Mouse (Mus musculus): Measurements from ENCODE around the gene Eloa.
A peak's percentile ranks its signal among the peaks of the same experiment; 100 is the strongest.

Gene Eloa

DNA sequence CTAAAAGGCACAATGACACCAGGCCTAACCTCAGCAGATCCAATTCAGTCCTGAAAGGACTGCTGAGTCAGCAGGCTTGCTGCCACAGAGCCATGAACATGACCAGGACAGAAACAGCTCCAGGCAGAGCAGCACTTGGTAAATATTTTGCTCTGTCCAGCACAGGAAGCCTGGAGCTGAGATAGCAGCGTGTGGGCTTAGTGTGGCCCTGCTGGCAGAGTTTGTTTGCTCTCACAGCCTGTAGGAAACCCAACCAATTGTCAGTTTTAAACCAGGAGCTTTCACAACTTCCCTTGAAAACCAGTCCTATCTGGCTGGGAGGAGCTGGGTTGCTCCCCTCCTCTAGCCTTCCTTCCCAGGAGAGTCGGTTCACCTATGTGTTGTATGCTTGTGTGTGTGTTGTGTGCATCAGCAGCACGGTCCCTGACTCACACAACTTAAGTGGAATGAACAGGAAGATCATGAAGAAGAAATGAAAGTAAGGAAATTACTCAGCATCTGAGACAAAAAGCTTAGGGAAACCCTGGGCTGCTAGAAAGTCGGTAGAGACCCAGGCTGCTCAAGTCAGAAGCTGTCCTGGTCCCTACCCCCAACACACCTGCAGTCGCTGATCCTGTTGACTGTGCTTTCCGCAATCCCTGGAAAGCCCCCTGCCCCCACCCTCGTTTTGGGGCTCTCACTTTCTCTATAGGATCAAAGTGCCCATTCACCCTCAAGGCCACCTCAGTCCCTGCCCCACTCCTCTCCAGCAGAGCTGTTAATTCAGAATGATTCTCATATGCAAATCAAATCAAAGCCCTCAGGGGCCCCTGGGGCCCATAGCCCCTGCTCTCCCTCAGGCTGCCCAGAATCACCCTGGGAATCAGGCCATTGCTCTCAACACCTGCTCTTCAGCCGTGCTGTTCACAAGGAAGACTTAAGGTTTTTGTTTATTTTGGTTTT, 9.7 kb upstream of the Eloa start:
- no peak for DNase-seq (ENCODE audit: low spot score)

DNA sequence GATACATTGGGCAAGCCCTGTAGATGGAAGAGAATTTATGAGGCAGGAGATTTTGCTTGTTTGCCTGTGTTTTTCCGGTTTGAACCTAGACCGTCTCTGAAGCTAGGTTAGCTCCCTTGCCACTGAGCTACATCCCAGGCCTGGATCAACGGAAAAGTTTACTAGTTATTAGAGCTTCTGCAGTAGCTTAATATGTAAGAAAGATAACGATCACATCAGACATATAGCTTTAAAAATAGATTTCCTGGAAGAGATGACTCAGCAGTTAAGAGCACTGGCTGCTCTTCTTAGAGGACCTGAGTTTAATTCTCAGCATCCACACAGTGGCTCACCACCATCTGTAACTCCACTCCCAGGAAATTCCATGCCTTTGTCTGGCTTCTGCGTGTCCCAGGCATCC, 7.1 kb upstream of the Eloa start:
- DNase-seq (ENCODE audit: low spot score) = no peak

DNA sequence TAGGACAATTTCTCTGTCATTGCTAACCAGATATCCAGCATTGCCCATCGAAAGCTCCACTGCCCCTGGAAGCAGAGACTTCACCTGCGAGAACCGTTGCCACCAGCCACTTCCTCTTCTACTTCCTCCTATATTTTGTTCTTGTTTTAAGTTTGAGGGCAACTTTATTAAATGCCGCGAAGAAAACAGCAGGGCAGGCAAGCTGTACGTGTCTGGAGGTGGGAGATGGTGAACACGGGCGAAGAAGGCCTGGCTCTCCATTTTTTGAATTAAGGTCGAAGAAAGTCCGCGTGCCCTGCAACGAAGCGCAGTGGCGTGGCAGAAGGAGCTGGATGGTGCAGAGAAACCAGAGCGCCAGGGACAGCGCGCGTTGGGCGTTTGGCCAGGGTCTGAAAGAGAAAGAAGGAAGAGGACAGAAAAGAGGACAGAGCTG, 6.6 kb upstream of the Eloa start:
- DNase-seq (ENCODE audit: low spot score) = no peak

DNA sequence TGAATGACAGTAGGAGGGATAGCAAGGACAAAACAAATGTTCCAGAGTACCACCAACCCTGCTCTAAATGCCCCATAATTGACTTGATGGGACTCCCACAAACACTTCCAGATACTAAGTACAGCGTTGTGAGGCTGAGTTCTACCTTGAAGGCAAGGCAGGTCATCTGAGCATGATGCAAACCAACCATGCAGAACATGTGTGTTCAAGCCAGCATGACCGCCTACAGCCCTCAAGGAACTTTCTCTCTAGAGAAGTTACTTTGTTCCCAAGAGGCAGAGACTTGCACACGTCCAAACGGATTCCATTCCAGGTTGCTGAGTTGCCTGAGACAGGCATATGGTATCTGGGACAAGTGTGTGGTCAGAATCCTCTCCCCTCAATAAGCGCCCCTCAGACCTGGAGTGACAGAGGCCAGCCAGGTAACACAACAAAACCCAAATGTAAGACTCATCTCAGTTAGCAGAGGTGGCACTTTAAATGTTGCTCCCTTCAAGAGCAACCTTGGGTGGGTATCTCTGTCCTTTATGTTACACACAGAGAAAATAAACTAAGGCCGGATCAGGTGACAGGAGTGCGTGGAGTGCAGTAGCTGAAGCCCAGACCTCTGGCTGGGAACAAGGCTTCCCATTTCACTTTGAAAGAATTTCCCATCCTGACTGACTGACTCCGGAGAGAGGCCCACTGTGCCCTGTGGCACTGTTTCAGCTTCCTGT, 6.0 kb upstream of the Eloa start:
- DNase-seq (ENCODE audit: low spot score) = no peak

DNA sequence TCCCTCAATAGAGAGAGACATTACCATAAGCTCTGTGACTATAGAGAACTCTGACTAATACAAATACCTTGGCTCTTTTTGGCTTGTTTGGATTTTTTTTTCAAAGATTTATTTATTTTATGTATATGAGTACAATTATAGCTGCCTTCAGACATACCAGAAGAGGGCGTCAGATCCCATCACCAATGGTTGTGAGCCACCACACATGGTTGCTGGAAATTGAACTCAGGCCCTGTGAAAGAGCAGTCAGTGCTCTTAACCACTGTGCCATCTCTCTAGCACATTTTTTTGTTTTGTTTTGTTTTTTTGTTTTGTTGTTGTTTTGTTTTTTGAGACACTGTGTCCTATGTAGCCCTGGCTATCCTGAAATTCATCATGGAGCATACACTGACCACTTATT, 3.8 kb upstream of the Eloa start:
- no peak for DNase-seq (ENCODE audit: low spot score)

DNA sequence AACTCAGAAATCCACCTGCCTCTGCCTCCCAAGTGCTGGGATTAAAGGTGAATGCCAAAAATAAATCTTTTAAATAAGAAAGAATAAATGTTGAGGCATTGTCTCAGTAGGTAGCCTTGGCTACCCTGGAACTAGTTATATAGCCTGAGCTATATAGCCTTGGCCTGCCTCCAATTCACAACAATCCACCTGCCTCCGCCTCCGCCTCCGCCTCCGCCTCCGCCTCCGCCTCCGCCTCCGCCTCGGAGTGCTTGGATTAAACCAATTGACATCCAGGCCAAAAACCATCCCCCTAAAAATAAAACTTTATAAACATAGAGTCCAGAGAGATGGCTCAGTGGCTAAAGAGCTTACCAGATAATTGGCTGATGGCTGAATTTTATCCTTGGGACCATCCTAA, 1.4 kb upstream of the Eloa start:
- DNase-seq (ENCODE audit: low spot score) = no peak

DNA sequence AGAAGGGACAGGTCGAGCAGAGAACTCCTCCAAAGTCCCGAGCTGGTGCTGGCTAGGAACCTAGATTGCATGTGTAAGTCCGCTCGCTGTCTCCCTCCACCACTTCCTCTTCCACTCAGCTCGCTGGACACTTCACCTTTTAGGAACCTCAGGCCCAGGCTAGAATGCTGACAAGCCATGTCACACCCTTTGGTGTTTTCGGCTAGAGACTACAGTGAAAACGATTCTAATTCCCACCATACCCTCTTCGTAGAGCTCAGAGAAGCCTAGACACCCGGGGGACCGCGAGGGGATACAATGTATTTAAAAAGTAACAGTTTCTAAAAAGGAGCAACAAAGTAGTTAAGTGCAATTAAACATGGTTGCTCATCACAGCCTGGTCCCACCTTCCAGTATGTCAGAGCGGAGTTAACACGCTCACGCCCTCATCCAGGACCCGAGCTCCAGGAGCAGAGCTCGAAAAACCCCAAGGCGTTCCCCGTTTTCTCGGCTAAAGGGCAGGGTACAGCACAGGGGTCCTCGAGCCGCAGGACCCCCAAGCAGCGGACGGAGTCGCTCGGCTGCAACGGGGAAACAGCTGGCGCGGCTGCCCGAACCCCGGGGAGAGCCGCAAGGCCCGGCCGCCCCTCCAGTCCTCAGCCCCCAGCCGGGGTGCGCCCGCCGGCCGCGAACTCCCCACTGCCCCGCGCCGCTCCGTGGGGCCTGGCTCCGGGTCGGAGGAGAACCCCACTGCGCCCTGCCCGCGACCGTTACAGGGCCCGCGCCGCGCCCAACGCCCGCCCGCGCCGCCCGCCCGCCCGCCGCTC, 617 bp downstream of the Eloa start:
- peak; percentile 65 for DNase-seq (ENCODE audit: low spot score)

DNA sequence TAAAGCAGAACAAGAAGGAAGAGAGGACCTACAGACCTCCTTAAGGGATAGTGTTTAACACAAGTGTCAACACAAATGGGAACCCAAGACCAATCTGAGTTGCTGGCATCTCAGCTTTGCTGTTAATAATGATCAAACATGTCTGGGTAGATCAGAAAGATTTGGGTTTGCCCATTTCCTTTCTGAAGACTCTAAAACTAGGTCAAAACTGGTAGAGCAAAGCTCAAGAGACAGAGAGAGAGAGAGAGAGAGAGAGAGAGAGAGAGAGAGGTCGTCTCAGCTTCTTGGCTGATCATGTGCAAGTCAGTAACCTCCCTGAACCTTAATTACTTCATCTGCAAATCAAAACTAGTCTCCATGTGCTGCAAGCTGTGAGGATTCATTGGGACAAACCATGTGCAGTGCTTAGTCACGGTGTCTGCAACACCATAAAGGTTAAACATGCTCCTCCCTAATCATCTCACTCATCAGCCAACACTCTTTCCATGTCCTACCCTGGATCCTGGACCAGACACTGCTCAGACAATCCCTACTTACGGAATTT, 5.4 kb downstream of the Eloa start:
- no peak for DNase-seq (ENCODE audit: low spot score)

DNA sequence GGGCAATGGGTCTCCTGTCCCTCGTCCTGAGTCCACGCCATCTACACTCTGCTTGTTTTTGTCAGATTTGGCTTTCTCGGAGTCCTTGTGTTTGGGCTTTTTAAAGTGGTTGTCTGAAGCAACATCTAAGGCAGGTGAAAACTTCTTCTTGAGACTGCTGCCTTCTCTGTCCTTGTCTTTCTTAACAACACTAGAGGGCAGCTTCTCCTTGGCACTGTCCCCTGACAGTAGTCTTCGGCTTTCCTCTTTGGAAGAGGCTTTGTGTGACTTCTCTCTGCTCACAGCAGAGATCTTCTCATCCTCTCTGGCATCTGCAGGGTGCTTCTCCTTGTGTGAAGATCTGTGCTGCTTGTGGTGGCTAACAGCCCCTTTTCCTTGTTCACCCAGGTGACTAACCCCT, 11.0 kb downstream of the Eloa start:
- no peak for DNase-seq (ENCODE audit: low spot score)

DNA sequence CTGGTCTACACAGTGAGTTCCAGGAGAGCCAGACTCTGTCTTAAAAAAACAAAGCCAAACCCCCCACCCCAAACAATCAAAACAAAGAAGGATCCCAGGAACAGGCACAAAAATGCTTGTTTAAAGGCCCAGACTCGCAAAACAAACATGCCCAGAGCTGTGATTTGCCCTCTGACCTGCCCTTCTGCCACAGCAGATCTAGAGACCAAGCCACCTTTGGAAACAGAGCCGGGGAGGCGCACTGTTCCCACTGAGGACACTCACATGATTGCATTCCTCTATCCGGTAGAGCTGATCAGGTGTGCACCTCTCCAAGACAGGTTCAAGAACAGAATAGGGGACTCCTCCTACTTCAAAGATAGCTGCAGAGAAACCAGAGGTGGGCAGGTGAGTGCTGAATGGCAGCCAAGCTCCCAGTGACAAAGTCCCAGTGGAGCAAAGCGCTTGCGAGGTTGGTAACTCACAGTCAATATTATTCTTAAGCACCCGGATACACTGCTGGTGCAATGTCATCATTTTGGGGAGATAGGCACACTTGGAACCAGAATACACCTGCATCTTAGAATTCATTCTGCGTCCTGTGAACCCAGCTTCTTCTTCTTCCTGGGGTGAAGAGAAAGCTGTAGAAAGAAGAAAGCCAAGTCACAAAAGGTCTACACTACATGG, 12.6 kb downstream of the Eloa start:
- DNase-seq (ENCODE audit: low spot score) = no peak

DNA sequence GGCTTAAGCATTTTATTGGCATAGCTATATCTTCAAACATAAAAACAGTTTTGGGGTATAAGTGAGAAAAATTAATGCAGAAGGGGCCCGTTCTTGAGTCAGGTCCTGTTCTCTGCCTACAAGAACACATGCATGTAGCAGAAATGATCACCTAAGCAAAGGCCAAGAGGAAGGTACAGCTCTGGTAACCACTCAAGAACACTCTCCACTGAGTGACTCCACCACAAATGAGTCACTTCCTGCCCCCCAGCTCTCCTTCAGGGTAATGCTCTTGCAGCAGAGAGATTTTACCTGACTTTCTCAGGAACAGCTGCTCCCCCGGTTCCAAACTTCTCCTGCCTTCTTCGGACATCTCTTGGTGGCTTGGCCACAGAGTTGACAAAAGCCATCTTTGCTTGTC, 14.7 kb downstream of the Eloa start:
- no peak for DNase-seq (ENCODE audit: low spot score)

DNA sequence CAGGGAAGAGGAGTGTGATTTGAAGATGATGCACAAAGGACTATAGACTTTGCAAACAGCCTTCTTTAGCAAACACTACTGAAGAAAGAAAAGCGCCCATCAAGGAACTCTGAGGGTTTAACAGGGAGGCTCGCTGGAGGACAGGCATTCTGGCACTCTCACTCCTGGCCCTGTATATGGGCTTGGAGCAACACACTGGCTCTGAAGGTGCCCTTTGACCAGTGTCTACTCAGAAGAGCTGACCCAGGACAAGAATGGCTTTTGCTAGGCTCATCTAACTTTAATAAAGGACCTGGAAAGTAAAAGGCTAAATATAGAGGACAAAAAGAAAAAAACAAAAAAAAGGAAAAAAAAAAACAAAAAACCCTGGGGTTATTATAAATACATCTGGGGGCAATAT, 16.6 kb downstream of the Eloa start:
- DNase-seq (ENCODE audit: low spot score) = no peak

DNA sequence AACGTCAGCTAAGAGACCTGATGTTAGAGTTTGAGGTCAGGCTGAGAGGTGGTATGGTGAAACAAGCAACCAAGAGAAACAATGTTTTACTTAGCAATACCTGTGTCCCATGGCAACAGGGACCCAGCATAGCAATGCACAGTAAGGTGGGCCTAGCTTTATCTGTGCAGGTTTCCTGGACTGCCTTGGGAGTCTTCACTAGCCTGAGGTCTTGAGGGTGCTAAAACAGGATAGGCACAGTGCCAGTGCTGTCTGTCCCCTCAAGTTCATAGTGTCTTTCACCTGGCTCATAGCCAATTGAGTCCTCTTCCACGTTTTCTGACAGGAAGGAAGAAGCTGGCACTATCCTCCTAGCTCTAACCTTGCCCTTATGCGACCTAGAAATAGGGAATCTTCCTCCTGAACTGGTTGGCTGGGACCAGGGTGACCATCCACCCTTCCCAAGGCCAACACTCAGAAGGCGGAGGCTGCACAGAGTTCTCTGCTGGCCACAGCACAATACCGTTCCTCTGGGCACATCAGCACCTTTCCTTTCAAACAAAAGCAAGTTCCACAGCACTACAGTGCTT, 17.4 kb downstream of the Eloa start:
- DNase-seq (ENCODE audit: low spot score) = no peak

DNA sequence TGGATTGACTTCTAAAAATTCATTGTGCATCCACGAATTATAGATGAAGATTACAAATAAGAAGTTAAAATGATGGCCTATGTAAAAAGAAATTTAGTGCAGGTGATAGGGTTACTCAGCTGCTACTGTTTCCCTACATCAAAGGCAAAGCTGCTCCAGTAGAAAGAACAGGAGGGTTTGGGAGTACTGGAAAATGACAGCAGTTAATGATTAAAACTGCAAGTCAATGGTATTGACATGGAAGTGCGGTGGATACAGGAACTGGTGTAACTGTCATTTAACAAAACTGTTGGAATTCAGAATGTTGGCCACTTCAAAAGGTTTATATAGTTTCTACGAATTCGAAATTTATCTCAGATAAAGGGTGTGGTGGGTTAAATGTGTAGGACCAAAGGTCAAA, 26.4 kb downstream of the Eloa start:
- DNase-seq (ENCODE audit: low spot score) = no peak

DNA sequence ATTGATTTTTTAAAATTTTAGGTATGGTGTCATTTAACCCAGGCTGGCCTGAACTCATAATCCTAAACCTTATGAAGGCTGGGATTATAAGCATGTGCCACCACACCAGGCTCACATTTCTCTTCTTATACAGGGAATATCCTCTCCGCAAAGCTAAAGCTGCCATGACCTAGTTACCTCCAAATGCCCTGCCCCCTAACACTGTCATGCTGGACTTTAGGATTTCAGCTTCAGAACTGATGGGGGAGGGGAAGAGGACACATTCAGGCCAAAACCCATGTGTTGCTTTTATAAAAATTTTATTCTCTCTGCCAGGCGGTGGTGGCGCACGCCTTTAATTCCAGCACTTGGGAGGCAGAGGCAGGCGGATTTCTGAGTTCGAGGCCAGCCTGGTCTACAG, 27.6 kb downstream of the Eloa start:
- no peak for DNase-seq (ENCODE audit: low spot score)

DNA sequence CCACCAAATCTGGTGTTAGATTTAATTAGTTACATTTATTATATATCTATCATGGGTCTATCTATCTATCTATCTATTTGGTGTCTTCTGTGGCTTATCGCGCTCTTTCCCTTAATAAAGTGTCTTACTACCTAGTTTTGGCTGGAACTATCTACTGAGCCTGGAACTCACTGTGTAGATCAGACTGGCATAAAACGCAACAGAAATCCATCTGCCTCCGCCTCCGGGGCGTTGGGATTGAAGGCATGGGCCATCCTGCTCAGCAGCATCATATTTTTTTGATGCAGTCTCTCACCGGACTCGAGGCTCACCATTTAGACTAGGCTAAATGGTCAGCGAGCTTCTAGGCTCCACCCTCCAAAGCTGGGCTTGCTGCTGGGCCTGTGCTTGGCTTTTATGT, 33.8 kb downstream of the Eloa start:
- no peak for DNase-seq (ENCODE audit: low spot score)

DNA sequence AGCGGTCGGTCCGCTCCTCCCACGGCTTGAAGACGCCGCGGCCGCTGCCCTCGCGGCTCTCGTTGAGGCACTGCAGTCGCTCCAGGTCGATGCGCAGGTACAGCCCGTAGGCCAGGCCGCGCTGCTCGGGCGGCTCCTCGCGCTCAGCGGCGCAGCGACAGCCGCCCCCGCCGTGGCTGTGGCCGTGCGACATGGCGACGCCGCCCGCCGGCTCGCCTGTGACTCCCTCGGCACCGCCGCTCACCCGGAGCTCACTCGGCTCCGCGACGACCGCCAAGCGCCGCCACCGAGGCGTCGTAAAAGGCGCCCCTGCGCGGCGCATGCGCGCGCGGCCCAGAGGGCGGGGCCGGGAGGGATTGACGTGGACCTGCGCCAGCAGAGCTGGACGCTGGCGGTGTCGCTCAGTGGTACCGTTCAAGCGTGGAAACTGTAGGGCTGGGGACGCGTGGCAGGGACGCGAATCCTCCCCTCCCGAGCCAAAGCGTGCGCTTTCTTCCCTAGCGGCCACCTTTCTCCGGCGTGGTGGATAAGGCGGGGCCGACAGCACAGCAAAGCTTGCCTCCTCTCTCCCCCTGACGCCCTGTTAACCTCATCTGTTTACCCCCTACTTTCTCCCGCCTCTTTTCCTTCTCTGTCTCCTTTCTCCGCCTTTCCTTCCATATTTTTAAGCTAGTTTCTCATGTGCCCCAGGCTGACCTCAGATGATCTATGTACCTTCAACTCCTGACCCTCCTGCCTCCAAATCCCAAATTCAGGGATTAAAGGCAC, 34.4 kb downstream of the Eloa start, which contains the start of gene Pithd1:
TSS of gene Pithd1 (minus strand) at position 322 of the 768 bp plus-strand sequence.
- DNase-seq (ENCODE audit: low spot score) = peak; percentile 91

DNA sequence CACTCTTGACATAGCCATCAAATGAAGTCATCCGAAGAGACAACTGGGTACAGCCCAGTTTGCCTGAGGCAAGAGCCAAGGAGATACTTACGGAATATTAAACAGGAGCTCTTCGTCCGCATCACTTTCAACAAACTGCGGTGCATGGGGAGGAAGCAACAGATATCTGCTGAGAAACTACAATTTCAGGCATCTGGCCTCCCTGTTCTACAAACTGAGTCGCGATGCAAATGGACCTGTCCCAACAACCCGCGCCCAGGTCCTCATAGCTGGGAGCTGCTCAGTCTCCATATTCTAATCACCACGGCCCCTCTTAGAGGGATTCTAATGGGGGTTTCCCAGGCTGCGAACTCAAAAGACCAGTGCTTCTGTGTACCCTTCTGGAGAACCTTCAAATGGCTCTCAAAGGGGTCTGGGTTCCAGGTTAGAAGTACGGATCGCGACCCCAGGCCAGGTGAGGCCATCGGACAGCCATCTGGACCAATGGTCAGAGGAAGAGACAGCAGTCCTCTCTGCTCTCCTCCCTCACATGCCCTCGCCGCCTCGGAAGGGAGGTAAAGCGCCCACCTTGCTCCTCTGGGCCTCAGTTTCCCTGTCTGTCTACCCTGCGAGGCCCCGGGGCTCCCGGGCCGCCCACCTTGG, 35.1 kb downstream of the Eloa start:
- DNase-seq (ENCODE audit: low spot score) = no peak

DNA sequence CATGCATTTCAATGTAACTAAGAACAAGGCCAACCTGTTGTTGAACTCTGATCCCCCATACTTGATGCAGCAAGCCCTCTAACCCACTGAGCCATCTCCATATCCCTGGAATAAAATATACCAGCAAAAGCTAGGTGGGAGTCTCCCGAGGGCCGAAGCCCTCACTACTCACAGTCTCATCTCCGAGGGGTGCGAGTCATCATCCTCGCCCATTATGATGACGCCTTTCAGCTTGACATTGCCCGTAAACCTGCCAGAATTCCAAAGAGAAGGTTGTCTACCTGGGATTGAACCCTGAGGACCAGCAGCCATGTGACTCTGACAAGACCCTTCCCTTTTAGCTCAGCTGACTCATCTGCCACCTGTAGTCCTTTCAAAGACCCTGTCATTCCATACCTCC, 35.8 kb downstream of the Eloa start:
- no peak for DNase-seq (ENCODE audit: low spot score)

DNA sequence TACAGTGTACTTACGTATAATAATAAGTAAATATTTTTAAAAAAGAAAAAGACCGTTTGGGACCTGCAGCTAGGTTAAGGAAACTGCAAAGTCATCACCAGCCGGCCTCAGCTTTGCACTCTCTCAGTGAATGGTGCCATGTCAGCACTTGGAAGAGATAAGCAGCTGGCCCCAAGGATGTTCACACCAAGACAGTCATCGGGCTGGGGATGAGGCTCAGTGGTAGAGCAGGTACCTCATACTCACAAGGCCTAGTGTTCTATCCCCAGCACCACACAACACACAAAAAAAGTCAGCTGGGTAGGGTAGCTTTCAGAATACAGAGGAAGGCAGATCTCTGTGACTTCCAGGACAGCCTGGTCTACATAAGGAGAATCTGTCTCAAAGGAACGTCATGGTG, 36.4 kb downstream of the Eloa start:
- no peak for DNase-seq (ENCODE audit: low spot score)

All from testis, postnatal 14 days (tissue).